Mouse (Mus musculus) splenic B cell, adult 2 months (primary cell): Measurements from ENCODE around the gene Npnt.

Experiments used
- DNase-seq: peaks from one replicate; pipeline ENCODE4 v3.0.0-alpha.2; 2011; ENCODE audit warnings: low read depth, low spot score
- H3K27me3 ChIP-seq: 2 replicates; pipeline ENCODE4 v1.6.1; 2012; ENCODE audit warnings: mild to moderate bottlenecking, low read length, moderate library complexity, mixed read lengths; ENCODE audit not compliant: control insufficient read depth, poor library complexity, insufficient read depth, severe bottlenecking
- H3K36me3 ChIP-seq: 2 replicates; pipeline ENCODE4 v1.6.1; 2012; ENCODE audit warnings: mild to moderate bottlenecking, low read length, moderate library complexity, mixed read lengths; ENCODE audit not compliant: control insufficient read depth, poor library complexity, insufficient read depth, severe bottlenecking

Gene Npnt

GRCm38 (mm10) chr3:132892481-132892880, 57.6 kb downstream of the Npnt start:
- H3K36me3 ChIP-seq, result no peaks in the 10 kb centered on the region
- H3K27me3 ChIP-seq, result no peaks in the 10 kb centered on the region
- DNase-seq, result no peak

- no peak for DNase-seq
- no peaks in the 10 kb centered on the region for H3K27me3 ChIP-seq
- no peaks in the 10 kb centered on the region for H3K36me3 ChIP-seq
Observed at GRCm38 (mm10) chr3:132887074-132887848, 62.8 kb downstream of the Npnt start.

GRCm38 (mm10) chr3:132886419-132887050, 63.6 kb downstream of the Npnt start:
- no peaks in the 10 kb centered on the region; the same call in 1 of the 2 replicates for H3K27me3 ChIP-seq
- no peaks in the 10 kb centered on the region for H3K36me3 ChIP-seq
- no peak for DNase-seq

GRCm38 (mm10) chr3:132884459-132884858, 65.6 kb downstream of the Npnt start:
- no peak for DNase-seq
- Histone ChIP-seq H3K27me3 (no peaks in the 10 kb centered on the region; the same call in 1 of the 2 replicates), H3K36me3 (no peaks in the 10 kb centered on the region)

- Histone ChIP-seq H3K27me3 (no peaks in the 10 kb centered on the region; the same call in 1 of the 2 replicates), H3K36me3 (no peaks in the 10 kb centered on the region)
- no peak for DNase-seq
Observed at GRCm38 (mm10) chr3:132883256-132883655, 66.8 kb downstream of the Npnt start.

DNA sequence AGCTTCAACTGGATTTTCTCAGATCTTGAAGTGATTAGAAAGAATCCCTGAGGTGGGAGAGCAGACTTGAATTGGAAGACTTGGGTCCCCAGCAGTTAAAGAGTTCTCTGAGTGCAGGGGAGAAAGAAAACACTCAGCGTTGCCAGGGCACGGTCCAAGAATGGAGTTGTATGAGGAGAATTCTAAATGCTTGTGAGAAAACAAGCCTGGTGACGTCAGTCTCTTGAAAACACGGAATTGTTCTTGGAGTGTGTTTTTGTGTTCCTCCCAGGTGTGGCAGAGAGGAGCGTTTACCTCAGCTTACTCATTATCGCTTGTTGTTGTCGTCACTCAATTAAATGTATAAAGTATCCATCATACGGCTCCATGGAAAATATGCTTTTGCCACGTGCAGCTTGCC, 69.3 kb downstream of the Npnt start:
- H3K27me3 ChIP-seq, result no peaks in the 10 kb centered on the region; the same call in 1 of the 2 replicates
- H3K36me3 ChIP-seq, result no peaks in the 10 kb centered on the region
- DNase-seq, result no peak

GRCm38 (mm10) chr3:132880361-132880760, 69.7 kb downstream of the Npnt start:
- DNase-seq, result no peak
- H3K27me3 ChIP-seq, result no peaks in the 10 kb centered on the region; the same call in 1 of the 2 replicates
- H3K36me3 ChIP-seq, result no peaks in the 10 kb centered on the region

- no peaks in the 10 kb centered on the region for H3K36me3 ChIP-seq
- H3K27me3 ChIP-seq, result no peaks in the 10 kb centered on the region; the same call in 1 of the 2 replicates
- DNase-seq, result no peak
Observed at GRCm38 (mm10) chr3:132876933-132877676, 73.0 kb downstream of the Npnt start.

GRCm38 (mm10) chr3:132876011-132876708, 73.9 kb downstream of the Npnt start:
- DNase-seq, result no peak
- no peaks in the 10 kb centered on the region for H3K36me3 ChIP-seq
- no peaks in the 10 kb centered on the region for H3K27me3 ChIP-seq

- no peak for DNase-seq
- Histone ChIP-seq H3K27me3 (no peaks in the 10 kb centered on the region), H3K36me3 (no peaks in the 10 kb centered on the region)
Observed at GRCm38 (mm10) chr3:132873251-132873650, 76.8 kb downstream of the Npnt start.

DNA sequence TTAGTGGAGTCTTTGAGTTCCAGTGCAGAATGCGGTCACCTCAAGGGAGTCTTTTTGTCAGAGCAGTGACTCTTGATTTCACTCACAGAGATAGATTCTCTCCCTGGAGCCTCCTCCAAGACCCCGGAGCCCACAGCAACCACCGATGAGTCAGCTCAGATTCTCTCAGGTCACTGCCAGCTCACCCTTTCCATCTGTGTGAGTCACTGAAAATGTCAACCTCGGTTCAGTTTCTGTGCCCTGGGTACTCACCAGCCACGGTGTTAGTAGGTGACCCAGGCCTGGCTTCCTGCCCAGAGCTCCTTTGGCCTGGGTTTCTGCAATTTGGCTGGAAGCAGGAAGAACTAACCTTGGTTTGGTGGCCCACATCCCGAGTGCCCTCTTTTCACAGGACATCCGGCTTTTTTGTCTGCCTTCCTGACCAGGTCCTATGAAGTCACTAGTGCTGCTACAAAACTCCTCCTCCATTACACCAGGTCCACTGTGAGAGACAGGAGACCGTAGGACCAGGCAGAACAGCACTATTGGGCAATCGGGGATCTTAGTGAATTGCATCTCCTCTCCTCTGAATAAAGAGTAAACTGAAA, 78.7 kb downstream of the Npnt start:
- no peaks in the 10 kb centered on the region for H3K27me3 ChIP-seq
- DNase-seq, result no peak
- H3K36me3 ChIP-seq, result no peaks in the 10 kb centered on the region

GRCm38 (mm10) chr3:132870079-132870478, 80.0 kb downstream of the Npnt start:
- Histone ChIP-seq H3K36me3 (no peaks in the 10 kb centered on the region), H3K27me3 (no peaks in the 10 kb centered on the region)
- no peak for DNase-seq

DNA sequence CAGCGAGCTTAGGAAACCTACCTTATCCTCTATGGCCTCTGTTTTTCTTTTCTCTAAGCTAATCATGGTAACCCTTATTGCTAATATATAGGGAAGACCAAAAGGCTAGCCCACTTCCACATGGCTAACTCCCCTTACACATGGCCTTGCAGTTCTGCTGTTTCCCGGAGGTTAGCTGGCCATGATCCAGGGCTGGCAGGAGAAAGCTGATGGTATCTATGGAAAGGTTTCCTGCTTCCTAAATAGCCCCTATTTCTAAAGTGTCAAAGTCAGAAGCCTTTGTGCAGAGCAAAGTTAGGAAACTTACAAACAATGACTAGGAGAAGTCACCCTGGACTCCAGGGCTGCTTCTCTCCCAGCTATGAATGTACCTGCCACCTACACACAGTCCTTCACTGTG, 81.3 kb downstream of the Npnt start:
- H3K36me3 ChIP-seq, result no peaks in the 10 kb centered on the region

DNA sequence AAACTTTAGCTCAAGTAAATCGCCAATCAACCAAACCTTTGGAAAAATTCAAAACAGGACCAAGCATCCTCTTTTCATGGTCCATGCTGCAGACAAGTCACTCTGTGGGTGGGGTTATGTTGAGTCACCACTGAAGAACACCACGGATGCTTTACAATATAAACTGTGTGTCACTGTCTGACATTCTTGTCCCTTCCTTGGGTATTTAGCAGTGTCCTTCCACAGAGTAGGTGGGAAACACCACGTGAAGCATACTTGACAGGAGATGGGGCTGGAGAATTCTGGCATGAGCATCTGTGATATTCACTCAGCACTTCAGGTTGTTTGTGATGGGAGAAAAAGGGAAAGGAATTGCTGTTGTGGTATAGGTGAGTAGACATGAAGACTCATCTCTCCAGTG, 83.1 kb downstream of the Npnt start:
- DNase-seq, result no peak
- Histone ChIP-seq H3K27me3 (no peaks in the 10 kb centered on the region), H3K36me3 (no peaks in the 10 kb centered on the region)

More for the DNA sequence above, 81.3 kb downstream of the Npnt start:
- H3K27me3 ChIP-seq, result no peaks in the 10 kb centered on the region
- DNase-seq, result no peak
